Mouse (Mus musculus): ENCODE measurements around the gene Syt16. TPM values are rescaled to one million over a fixed set of nuclear protein-coding genes. Genes with fewer than 3 reads are reported as not detected.

Syt16 gene
- polyA plus RNA-seq, 1 experiment from 2014 or later: 24.1 TPM

DNA sequence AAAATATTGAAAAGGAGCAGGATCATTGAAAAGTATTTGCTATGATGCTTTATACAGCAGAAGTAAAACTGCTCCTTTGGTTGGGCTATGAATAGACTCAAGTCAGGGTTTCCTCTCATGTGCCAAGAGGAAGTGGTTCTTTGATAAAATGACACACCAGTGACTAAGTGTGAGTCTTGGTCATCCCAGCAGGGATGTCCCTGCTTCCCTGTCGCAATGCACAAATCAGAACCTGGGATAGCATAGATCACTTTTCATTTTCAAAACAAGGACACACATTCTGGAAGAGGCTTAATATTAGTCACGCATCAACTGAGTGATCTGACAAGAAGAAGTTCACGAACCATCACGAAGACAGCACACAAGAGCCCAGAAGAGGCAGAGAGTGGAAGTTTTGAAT, 195.1 kb downstream of the Syt16 start:
- H3K27me3 ChIP-seq: no peaks in the 10 kb centered on the region
- H3K36me3 ChIP-seq (ENCODE audit: poor library complexity, severe bottlenecking): no peaks in the 10 kb centered on the region
- no peak overlapping the region for H3K4me3 ChIP-seq
- H3K4me2 ChIP-seq: no peak overlapping the region
- H3K9me3 ChIP-seq (replicated peaks): no peaks in the 10 kb centered on the region
- H3K27ac ChIP-seq: no peak overlapping the region
- 0 out of 2 replicates have a peak, but pooled peaks cover 2% of the 10 kb centered on the region for H3K4me1 ChIP-seq
- 89% methylated on average over 4 of the region's 4 CpGs for WGBS
- no peak overlapping the region for H3K9ac ChIP-seq
- no peak for ATAC-seq

DNA sequence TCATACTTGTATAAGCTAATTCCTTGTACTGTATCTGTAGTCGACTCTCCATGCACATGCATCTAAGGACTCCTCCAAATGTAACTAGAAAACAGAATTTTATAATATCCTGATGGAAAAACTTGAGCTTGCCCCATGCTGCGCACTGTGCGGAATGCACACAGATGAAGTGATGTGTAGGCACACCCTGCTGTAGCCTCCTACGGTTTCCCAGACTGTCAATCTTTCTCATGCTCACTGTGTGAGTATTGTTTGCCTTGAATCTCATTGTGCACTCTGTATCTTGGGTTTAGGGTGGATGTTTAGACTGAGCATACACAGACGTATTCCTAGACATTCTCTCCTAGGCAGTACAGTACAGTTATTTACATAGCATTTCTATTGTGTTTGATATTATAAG, 203.9 kb downstream of the Syt16 start:
- Histone ChIP-seq H3K9me3 (replicated peaks) (no peaks in the 10 kb centered on the region), H3K36me3 (ENCODE audit: poor library complexity, severe bottlenecking) (no peaks in the 10 kb centered on the region), H3K27me3 (no peaks in the 10 kb centered on the region), H3K4me2 (no peak overlapping the region), H3K27ac (no peak overlapping the region), H3K4me3 (no peak overlapping the region), H3K4me1 (peaks cover 16% of the 10 kb centered on the region), H3K9ac (no peak overlapping the region)
- ATAC-seq: no peak
- WGBS: 66% methylated on average over 5 of the region's 5 CpGs

DNA sequence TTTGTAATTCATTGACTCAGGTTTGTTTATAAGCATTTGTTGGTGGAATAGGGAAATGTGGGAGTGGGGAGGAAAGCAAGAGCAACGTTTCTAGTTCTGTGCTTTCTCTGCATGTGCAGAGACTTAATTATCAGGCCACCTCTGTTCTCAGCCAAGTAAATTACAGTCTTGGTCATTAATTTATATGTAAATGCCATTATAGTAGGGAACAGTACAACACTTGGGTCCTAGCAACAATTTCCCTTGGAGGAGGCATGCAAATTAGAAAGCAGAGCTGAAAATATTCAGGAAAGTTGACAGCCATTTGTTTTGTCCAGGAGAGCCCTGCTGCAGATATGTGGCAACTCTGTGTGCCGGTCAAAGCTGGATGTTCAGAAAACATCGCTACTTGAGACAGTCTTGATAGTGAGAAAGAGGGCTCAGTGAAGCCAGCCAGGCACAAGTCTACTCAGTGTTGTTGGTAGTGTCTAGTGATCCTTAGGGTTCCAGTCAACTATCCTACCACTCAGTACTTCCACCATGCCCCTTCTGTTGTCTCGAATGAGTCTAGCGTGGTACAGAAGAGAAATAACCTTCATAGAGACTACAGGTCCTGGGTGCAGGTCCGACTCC, 205.1 kb downstream of the Syt16 start:
- Histone ChIP-seq H3K4me2 (no peak overlapping the region), H3K36me3 (ENCODE audit: poor library complexity, severe bottlenecking) (no peaks in the 10 kb centered on the region), H3K9me3 (replicated peaks) (no peaks in the 10 kb centered on the region), H3K27me3 (no peaks in the 10 kb centered on the region), H3K4me3 (no peak overlapping the region), H3K27ac (peak overlapping the region; percentile 54), H3K4me1 (peaks cover 16% of the 10 kb centered on the region), H3K9ac (no peak overlapping the region)
- WGBS: 56% methylated on average over 6 of the region's 6 CpGs
- peak; percentile 84 for ATAC-seq

DNA sequence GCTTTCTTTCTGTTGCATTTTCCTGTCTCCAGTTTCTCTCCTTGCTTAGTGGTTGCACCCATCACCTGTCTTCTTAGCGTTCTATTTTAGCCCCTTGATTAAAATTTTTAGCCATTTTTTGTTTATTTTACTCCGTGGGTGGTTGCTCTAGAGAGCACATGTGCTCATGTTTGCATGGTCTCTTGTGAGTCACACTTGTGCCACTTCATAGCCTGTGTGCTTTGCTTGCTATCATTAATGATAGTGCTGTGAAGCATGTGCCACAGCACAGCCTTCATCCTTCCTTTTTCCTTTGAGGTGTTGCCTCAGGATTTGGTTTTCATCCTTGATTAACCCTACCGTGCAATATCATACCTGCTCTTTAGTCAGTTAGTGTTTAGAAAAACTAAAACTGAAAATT, 214.7 kb downstream of the Syt16 start:
- Histone ChIP-seq H3K27me3 (no peaks in the 10 kb centered on the region), H3K4me1 (no peaks in the 10 kb centered on the region; the same call in 1 of the 2 replicates), H3K9ac (no peak overlapping the region), H3K27ac (no peak overlapping the region), H3K36me3 (ENCODE audit: poor library complexity, severe bottlenecking) (no peaks in the 10 kb centered on the region), H3K4me3 (no peak overlapping the region), H3K9me3 (replicated peaks) (no peaks in the 10 kb centered on the region), H3K4me2 (no peak overlapping the region)
- 74% methylated on average over 3 of the region's 3 CpGs for WGBS
- ATAC-seq: no peak

DNA sequence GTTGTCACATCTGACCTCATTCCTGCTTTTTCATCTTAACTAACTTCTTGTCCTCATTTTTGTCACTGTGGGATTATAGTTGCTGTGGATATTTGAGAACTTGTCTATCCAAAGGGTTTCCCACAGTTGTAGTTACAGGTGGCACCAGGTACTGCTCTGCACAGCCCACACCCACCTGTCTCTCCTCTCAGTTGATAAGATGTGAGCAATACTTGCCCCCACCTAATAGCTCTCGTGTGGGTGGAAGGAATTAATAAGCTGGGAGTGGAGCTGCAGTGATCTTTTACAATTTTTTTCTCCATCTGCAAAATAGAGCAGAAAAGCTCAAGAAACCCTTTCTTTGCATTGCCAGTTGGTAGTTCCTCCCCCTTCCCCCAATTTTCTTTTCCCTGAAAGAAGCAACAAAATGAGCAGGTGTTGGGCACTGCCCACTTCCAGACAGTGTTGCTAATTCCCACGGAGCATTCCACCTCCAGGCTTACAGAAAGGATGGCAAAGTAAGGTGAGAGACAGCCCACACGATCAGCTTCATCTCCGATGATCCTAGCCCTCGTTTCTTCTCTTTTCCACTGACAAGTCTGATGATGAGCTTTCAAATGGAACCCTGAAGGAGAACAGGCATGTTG, 218.8 kb downstream of the Syt16 start:
- Histone ChIP-seq H3K9ac (no peak overlapping the region), H3K4me2 (no peak overlapping the region), H3K4me1 (no peaks in the 10 kb centered on the region; the same call in 1 of the 2 replicates), H3K36me3 (ENCODE audit: poor library complexity, severe bottlenecking) (no peaks in the 10 kb centered on the region), H3K27me3 (no peaks in the 10 kb centered on the region), H3K9me3 (replicated peaks) (no peaks in the 10 kb centered on the region), H3K4me3 (no peak overlapping the region), H3K27ac (no peak overlapping the region)
- WGBS: 66% methylated on average over 5 of the region's 5 CpGs
- ATAC-seq: no peak

DNA sequence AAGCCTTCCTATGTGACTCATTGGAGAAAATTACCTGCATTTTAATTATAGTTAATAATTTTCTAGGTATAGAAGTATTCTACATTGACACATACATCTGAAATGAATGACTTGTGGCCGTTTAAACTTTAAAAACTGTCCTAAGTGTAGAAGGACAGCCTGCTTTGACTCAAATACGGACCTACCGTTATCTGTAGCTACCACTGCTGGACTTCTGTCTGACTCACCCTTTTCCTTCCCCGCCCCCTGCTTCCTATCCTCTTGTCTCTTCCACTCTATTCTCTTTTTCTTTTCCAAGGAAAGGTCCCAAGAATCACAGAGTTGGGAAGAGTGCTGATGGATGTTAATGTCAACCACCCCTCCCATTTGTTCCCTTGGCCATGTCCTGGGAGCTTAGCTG, 222.4 kb downstream of the Syt16 start:
- no peaks in the 10 kb centered on the region for H3K36me3 ChIP-seq (ENCODE audit: poor library complexity, severe bottlenecking)
- no peak overlapping the region for H3K9ac ChIP-seq
- no peaks in the 10 kb centered on the region for H3K9me3 ChIP-seq (replicated peaks)
- no peak overlapping the region for H3K4me2 ChIP-seq
- WGBS: 81% methylated on average over 4 of the region's 4 CpGs
- H3K27ac ChIP-seq: no peak overlapping the region
- no peak overlapping the region for H3K4me3 ChIP-seq
- ATAC-seq: no peak
- H3K4me1 ChIP-seq: no peaks in the 10 kb centered on the region; the same call in 1 of the 2 replicates
- H3K27me3 ChIP-seq: no peaks in the 10 kb centered on the region

DNA sequence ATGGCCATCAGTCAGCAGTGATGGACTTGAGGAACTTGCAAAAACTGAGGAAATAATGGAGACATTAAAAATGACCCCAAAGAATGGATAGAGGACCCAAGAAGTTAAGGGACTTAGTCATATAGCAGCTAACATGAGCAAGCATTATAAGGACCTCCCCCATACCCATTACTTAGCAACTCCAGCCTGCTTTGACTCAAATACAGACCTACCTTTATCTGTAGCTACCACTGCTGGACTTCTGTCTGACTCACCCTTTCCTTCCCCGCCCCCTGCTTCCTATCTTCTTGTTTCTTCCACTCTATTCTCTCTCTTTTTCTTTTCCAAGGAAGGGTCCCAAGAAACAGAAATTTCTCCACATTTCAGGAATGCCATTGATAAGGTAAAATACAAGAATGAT, 223.2 kb downstream of the Syt16 start:
- H3K4me1 ChIP-seq: no peaks in the 10 kb centered on the region; the same call in 1 of the 2 replicates
- no peaks in the 10 kb centered on the region for H3K36me3 ChIP-seq (ENCODE audit: poor library complexity, severe bottlenecking)
- H3K4me2 ChIP-seq: no peak overlapping the region
- no peak for ATAC-seq
- no peaks in the 10 kb centered on the region for H3K9me3 ChIP-seq (replicated peaks)
- 83% methylated on average over 1 of the region's 1 CpGs for WGBS
- H3K4me3 ChIP-seq: no peak overlapping the region
- no peaks in the 10 kb centered on the region for H3K27me3 ChIP-seq
- no peak overlapping the region for H3K9ac ChIP-seq
- H3K27ac ChIP-seq: no peak overlapping the region

DNA sequence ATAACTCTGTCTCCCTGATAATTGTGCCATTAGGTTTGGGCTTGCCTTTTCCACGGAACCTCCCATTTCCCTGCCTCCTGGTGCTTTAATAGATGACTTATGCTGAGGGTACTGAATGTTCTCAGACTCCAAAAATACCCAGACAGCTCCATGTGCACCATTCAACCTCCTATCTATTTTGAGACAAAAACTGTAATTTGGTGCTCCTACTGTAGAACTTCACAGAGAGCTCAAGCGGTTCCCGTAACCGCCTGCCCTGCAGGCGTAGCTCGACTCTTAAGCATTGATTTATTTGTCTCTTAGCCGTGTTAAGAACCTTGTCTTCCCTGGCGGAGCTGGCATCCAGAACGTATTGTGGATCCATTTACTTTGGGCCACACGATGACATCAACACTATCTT, 233.3 kb downstream of the Syt16 start:
- WGBS: 83% methylated on average over 10 of the region's 10 CpGs
- no peak overlapping the region for H3K4me3 ChIP-seq

DNA sequence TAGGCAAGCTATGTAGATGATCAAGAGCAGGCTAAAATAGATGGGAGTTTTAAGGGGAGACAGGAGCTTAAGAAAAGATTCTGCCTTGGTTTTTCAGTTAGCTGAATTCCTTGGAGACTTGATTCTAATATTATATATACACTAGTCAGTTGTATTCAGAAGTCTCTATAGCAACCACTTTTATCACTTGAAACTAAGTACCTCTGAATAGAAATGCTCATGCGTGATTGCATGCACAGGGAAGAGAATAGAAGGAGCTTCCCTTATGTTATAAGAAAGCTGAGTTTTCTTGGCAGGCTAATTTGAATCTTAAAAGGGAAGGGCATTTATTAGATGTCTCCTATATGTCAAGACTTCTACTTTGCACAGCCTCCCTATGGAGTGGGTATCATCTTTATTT, 235.4 kb downstream of the Syt16 start:
- Histone ChIP-seq H3K4me2 (no peak overlapping the region), H3K36me3 (ENCODE audit: poor library complexity, severe bottlenecking) (no peaks in the 10 kb centered on the region), H3K4me3 (no peak overlapping the region), H3K4me1 (no peaks in the 10 kb centered on the region), H3K27me3 (no peaks in the 10 kb centered on the region), H3K9ac (no peak overlapping the region), H3K9me3 (replicated peaks) (no peaks in the 10 kb centered on the region), H3K27ac (no peak overlapping the region)
- ATAC-seq: peak; percentile 38; the same call in 1 of the 2 replicates
- 56% methylated on average over 1 of the region's 1 CpGs for WGBS

More for the DNA sequence above, 233.3 kb downstream of the Syt16 start:
- no peak overlapping the region for H3K27ac ChIP-seq
- H3K36me3 ChIP-seq (ENCODE audit: poor library complexity, severe bottlenecking): no peaks in the 10 kb centered on the region
- no peaks in the 10 kb centered on the region for H3K4me1 ChIP-seq
- H3K27me3 ChIP-seq: no peaks in the 10 kb centered on the region
- H3K9me3 ChIP-seq (replicated peaks): no peaks in the 10 kb centered on the region
- H3K4me2 ChIP-seq: no peak overlapping the region
- no peak for ATAC-seq
- H3K9ac ChIP-seq: no peak overlapping the region

DNA sequence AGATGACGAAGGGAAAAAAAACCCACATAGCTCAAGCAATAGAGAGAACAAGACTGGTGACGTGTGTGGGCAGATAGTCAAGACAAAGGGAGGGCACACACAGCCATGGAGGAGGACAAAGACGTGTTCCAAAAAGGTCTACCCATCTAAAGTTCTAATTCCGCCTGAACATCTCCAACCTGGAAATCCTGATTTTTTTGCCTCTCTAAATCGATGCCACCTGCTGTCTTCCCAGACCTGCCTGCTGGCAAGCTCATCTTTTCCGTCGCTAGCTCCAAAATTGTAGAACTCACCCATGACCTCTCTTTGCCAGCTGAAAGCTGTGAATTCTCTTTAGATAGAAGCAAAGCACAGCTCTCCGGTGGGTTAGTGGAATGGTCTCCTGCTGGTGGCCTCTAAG, 238.7 kb downstream of the Syt16 start:
- H3K9me3 ChIP-seq (replicated peaks): no peaks in the 10 kb centered on the region
- no peak overlapping the region for H3K9ac ChIP-seq
- H3K4me2 ChIP-seq: no peak overlapping the region
- no peak for ATAC-seq
- H3K27me3 ChIP-seq: no peaks in the 10 kb centered on the region
- H3K4me1 ChIP-seq: peaks cover 3% of the 10 kb centered on the region; the same call in 1 of the 2 replicates
- H3K4me3 ChIP-seq: no peak overlapping the region
- H3K36me3 ChIP-seq (ENCODE audit: poor library complexity, severe bottlenecking): no peaks in the 10 kb centered on the region
- H3K27ac ChIP-seq: no peak overlapping the region
- 88% methylated on average over 8 of the region's 8 CpGs for WGBS

DNA sequence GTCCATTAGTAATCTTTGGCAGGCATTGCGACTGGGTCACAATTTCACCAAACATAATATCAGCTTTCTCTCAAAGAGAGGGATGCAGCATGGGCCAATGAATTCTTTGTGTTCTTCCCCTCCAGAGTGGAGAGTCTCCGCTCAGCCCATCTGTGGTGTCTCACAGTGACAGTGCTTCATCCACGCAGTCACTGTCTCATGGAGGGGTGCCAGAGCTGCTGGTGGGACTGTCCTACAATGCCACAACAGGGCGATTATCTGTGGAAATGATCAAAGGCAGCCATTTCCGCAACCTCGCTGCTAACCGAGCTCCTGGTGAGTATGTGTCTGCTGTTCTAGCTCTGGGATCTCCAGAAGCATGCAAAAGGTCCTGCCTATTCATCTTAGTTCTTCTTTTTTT, 240.6 kb downstream of the Syt16 start:
- H3K9me3 ChIP-seq (replicated peaks): no peaks in the 10 kb centered on the region
- H3K27me3 ChIP-seq: no peaks in the 10 kb centered on the region
- H3K36me3 ChIP-seq (ENCODE audit: poor library complexity, severe bottlenecking): no peaks in the 10 kb centered on the region
- 72% methylated on average over 7 of the region's 7 CpGs for WGBS
- ATAC-seq: no peak
- H3K4me1 ChIP-seq: peaks cover 3% of the 10 kb centered on the region; the same call in 1 of the 2 replicates
- H3K4me2 ChIP-seq: no peak overlapping the region
- H3K9ac ChIP-seq: no peak overlapping the region
- H3K27ac ChIP-seq: no peak overlapping the region
- H3K4me3 ChIP-seq: no peak overlapping the region

DNA sequence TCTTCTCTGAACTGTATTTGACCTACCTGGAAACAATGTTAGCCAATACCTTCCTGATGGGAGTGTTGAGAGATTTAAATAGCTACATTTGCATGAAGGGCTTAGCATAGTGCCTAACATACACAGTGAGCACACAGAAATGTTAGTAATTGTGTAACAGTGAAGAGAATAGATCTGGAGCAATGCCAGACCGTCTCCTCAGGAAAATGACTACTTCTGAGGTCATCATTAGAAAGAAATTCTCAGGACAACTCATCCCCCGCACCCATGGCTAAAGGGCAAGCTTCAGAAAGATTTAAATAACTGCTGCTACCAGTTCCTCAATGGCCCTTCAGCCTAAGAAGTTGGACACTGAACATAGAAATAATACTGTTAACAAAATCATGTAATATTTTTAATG, 241.3 kb downstream of the Syt16 start:
- H3K9ac ChIP-seq: no peak overlapping the region
- ATAC-seq: no peak
- no peak overlapping the region for H3K4me3 ChIP-seq
- H3K36me3 ChIP-seq (ENCODE audit: poor library complexity, severe bottlenecking): no peaks in the 10 kb centered on the region
- no peaks in the 10 kb centered on the region for H3K27me3 ChIP-seq
- no peak overlapping the region for H3K4me2 ChIP-seq
- no peak overlapping the region for H3K27ac ChIP-seq
- peaks cover 3% of the 10 kb centered on the region; the same call in 1 of the 2 replicates for H3K4me1 ChIP-seq
- H3K9me3 ChIP-seq (replicated peaks): no peaks in the 10 kb centered on the region
- 79% methylated on average over 2 of the region's 2 CpGs for WGBS

DNA sequence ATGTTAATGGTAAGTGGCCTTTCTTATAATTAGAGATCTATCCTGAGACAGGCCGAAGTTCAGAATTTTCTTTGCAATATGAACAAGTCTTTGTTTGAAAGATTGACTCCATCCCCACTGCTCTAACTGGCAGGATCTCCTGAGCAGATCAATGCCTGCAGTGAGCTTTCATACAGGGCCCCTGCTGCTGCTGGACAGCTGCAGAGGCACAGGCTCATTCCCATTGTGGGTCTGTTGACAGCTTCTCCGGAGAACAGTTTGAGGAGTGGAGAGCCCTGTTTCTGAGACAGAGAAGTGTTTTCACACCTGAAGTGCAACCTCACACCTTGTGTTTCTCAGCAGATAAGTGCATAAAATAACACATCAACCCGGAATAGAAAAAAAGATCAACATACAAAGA, 267.4 kb downstream of the Syt16 start:
- Histone ChIP-seq H3K4me1 (peaks cover 31% of the 10 kb centered on the region), H3K27me3 (no peaks in the 10 kb centered on the region), H3K36me3 (ENCODE audit: poor library complexity, severe bottlenecking) (no peaks in the 10 kb centered on the region), H3K4me3 (no peak overlapping the region), H3K27ac (peak overlapping the region; percentile 25; the same call in 1 of the 2 replicates), H3K4me2 (no peak overlapping the region), H3K9ac (no peak overlapping the region), H3K9me3 (replicated peaks) (no peaks in the 10 kb centered on the region)
- 0 out of 2 replicates have a peak, but pooled peaks have one; percentile 44 for ATAC-seq
- 49% methylated on average over 3 of the region's 3 CpGs for WGBS
